Mouse (Mus musculus): ENCODE results near the gene Sympk. TPM values are rescaled to one million over a fixed set of nuclear protein-coding genes. Genes with fewer than 3 reads are reported as not detected.

Gene Sympk
- total and polyA plus RNA-seq, 3 experiments = 122 to 226 TPM; not detected in 1

GRCm38 (mm10) chr7:19086042-19086441 is 61.9 kb downstream of the Sympk start:
- TF ChIP-seq ETS1 (IDR thresholded peaks at IDR 0.05; ENCODE audit: low read depth, low read length) = 0 out of 2 replicates have a peak, but pooled peaks have one; percentile 8
- TF ChIP-seq USF1 (IDR thresholded peaks at IDR 0.05; ENCODE audit: low read depth, low read length) = peak; percentile 82
- peak; percentile 48; the same call in 1 of the 2 replicates for TF ChIP-seq MXI1 (IDR thresholded peaks at IDR 0.05; ENCODE audit: low read depth, low read length)
- no peak for TF ChIP-seq TCF12 (IDR thresholded peaks at IDR 0.05; ENCODE audit: low read depth, low read length)
- peak; percentile 95 for TF ChIP-seq BHLHE40 (IDR thresholded peaks at IDR 0.05; ENCODE audit: borderline replicate concordance, low read depth, low read length)
- 0 out of 2 replicates have a peak, but pooled peaks have one; percentile 5 for TF ChIP-seq GATA1 (IDR thresholded peaks at IDR 0.05; ENCODE audit: low read depth, low read length)
- Histone ChIP-seq H3K36me3 (ENCODE audit: control insufficient read depth in 1 of 2, insufficient read depth in 2 of 2, low read length in 2 of 2) (peaks cover 0 to 8% of the 10 kb centered on the region in 2 experiments; a peak in 2 of 4 replicates), H3K4me3 (ENCODE audit: control insufficient read depth in 1 of 2, insufficient read depth in 1 of 2, low read depth in 2 of 2, low read length in 2 of 2) (no peak overlapping the region), H3K9me3 (replicated peaks; ENCODE audit: insufficient read depth, low read length) (no peaks in the 10 kb centered on the region), H3K9ac (ENCODE audit: control insufficient read depth, low read depth, low read length, poor library complexity, severe bottlenecking) (no peak overlapping the region), H3K79me2 (ENCODE audit: control insufficient read depth, insufficient read depth, low read length, poor library complexity) (no peaks in the 10 kb centered on the region), H3K4me1 (ENCODE audit: control insufficient read depth in 1 of 2, insufficient read depth in 2 of 2, low read length in 2 of 2) (peaks cover 5 to 14% of the 10 kb centered on the region in 2 experiments), H3K27ac (ENCODE audit: control insufficient read depth, low read depth, low read length) (no peak overlapping the region), H3K27me3 (ENCODE audit: control insufficient read depth in 1 of 2, insufficient read depth in 2 of 2, low read length in 2 of 2) (no peaks in the 10 kb centered on the region)
- DNase-seq (ENCODE audit: low read depth, low spot score) = peak; percentile 89

DNA sequence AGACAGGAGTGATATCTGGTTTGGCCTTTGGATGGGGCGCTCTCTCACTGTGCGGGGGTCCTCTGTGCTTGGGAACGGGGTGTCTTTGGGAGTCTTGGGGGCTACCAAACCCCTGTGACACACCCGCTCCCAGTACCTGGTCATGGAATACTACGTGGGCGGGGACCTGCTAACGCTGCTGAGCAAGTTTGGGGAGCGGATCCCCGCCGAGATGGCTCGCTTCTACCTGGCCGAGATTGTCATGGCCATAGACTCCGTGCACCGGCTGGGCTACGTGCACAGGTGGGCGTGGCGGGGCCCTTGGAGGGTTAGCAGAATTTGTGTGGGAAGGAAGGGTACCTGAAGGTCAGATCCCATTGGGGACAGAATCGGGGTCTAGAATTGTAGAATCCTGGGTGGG is 62.6 kb downstream of the Sympk start:
- Histone ChIP-seq H3K36me3 (ENCODE audit: control insufficient read depth in 1 of 2, insufficient read depth in 2 of 2, low read length in 2 of 2) (peaks cover 0 to 8% of the 10 kb centered on the region in 2 experiments; a peak in 2 of 4 replicates), H3K4me1 (ENCODE audit: control insufficient read depth in 1 of 2, insufficient read depth in 2 of 2, low read length in 2 of 2) (peaks cover 5 to 14% of the 10 kb centered on the region in 2 experiments), H3K27me3 (ENCODE audit: control insufficient read depth in 1 of 2, insufficient read depth in 2 of 2, low read length in 2 of 2) (no peaks in the 10 kb centered on the region)

GRCm38 (mm10) chr7:19088813-19089212 is 64.6 kb downstream of the Sympk start:
- Histone ChIP-seq H3K27ac (ENCODE audit: control insufficient read depth, low read depth, low read length) (no peak overlapping the region), H3K4me3 (ENCODE audit: control insufficient read depth in 1 of 2, insufficient read depth in 1 of 2, low read depth in 2 of 2, low read length in 2 of 2) (no peak overlapping the region), H3K36me3 (ENCODE audit: control insufficient read depth in 1 of 2, insufficient read depth in 2 of 2, low read length in 2 of 2) (peaks cover 0 to 8% of the 10 kb centered on the region in 2 experiments; a peak in 2 of 4 replicates), H3K4me1 (ENCODE audit: control insufficient read depth in 1 of 2, insufficient read depth in 2 of 2, low read length in 2 of 2) (peaks cover 5 to 17% of the 10 kb centered on the region in 2 experiments), H3K9me3 (replicated peaks; ENCODE audit: insufficient read depth, low read length) (no peaks in the 10 kb centered on the region), H3K79me2 (ENCODE audit: control insufficient read depth, insufficient read depth, low read length, poor library complexity) (no peaks in the 10 kb centered on the region), H3K27me3 (ENCODE audit: control insufficient read depth in 1 of 2, insufficient read depth in 2 of 2, low read length in 2 of 2) (no peaks in the 10 kb centered on the region), H3K9ac (ENCODE audit: control insufficient read depth, low read depth, low read length, poor library complexity, severe bottlenecking) (no peak overlapping the region)
- DNase-seq (ENCODE audit: low read depth, low spot score) = peak; percentile 66
- peak; percentile 57 for TF ChIP-seq SMC3 (IDR thresholded peaks at IDR 0.05; ENCODE audit: low read depth, low read length)
- peak; percentile 40 for TF ChIP-seq RAD21 (IDR thresholded peaks at IDR 0.05; ENCODE audit: low read depth, low read length)
- TF ChIP-seq ZC3H11A (IDR thresholded peaks at IDR 0.05; ENCODE audit: low read depth, low read length) = peak; percentile 6; the same call in 1 of the 2 replicates
- no peak for TF ChIP-seq MYB (IDR thresholded peaks at IDR 0.05; ENCODE audit: low read depth, low read length)
- TF ChIP-seq CTCF (IDR thresholded peaks at IDR 0.05 in 2 of 3, conservative IDR thresholded peaks at IDR 0.05 in 1 of 3; ENCODE audit: control insufficient read depth in 1 of 3, insufficient read depth in 1 of 3, low read depth in 2 of 3, low read length in 3 of 3, poor library complexity in 1 of 3, severe bottlenecking in 1 of 3) = peak; percentile 75 to 86 (median 81)

More for the DNA sequence above, 62.6 kb downstream of the Sympk start:
- Histone ChIP-seq H3K9ac (ENCODE audit: control insufficient read depth, low read depth, low read length, poor library complexity, severe bottlenecking) (no peak overlapping the region), H3K4me3 (ENCODE audit: control insufficient read depth in 1 of 2, insufficient read depth in 1 of 2, low read depth in 2 of 2, low read length in 2 of 2) (no peak overlapping the region), H3K9me3 (replicated peaks; ENCODE audit: insufficient read depth, low read length) (no peaks in the 10 kb centered on the region), H3K27ac (ENCODE audit: control insufficient read depth, low read depth, low read length) (no peak overlapping the region), H3K79me2 (ENCODE audit: control insufficient read depth, insufficient read depth, low read length, poor library complexity) (no peaks in the 10 kb centered on the region)
- TF ChIP-seq ZNF384 (IDR thresholded peaks at IDR 0.05; ENCODE audit: low read depth, low read length) (no peak), CHD2 (IDR thresholded peaks at IDR 0.05; ENCODE audit: low read length) (no peak), CTCF (IDR thresholded peaks at IDR 0.05 in 2 of 3, conservative IDR thresholded peaks at IDR 0.05 in 1 of 3; ENCODE audit: control insufficient read depth in 1 of 3, insufficient read depth in 1 of 3, low read depth in 2 of 3, low read length in 3 of 3, poor library complexity in 1 of 3, severe bottlenecking in 1 of 3) (no peak), MAZ (IDR thresholded peaks at IDR 0.05; ENCODE audit: low read depth, low read length) (no peak), HCFC1 (IDR thresholded peaks at IDR 0.05; ENCODE audit: low read depth, low read length) (no peak), KAT2A (conservative IDR thresholded peaks at IDR 0.05; ENCODE audit: low read depth, low read length) (no peak), ELF1 (IDR thresholded peaks at IDR 0.05; ENCODE audit: low read depth, low read length) (no peak), TCF12 (IDR thresholded peaks at IDR 0.05; ENCODE audit: low read depth, low read length) (no peak), MAX (IDR thresholded peaks at IDR 0.05; ENCODE audit: low read length) (no peak), CHD1 (IDR thresholded peaks at IDR 0.05; ENCODE audit: low read depth, low read length) (no peak), POLR2AphosphoS5 (IDR thresholded peaks at IDR 0.05; ENCODE audit: borderline replicate concordance, low read depth, low read length) (no peak), JUND (IDR thresholded peaks at IDR 0.05; ENCODE audit: low read depth, low read length) (no peak), TBP (IDR thresholded peaks at IDR 0.05; ENCODE audit: low read depth, low read length) (no peak), MYC (IDR thresholded peaks at IDR 0.05; ENCODE audit: low read depth, low read length) (no peak), RCOR1 (IDR thresholded peaks at IDR 0.05; ENCODE audit: low read depth, low read length) (no peak), SMC3 (IDR thresholded peaks at IDR 0.05; ENCODE audit: low read depth, low read length) (no peak), NRF1 (IDR thresholded peaks at IDR 0.05; ENCODE audit: insufficient read depth, low read depth, low read length, poor library complexity, severe bottlenecking) (no peak), ETS1 (IDR thresholded peaks at IDR 0.05; ENCODE audit: low read depth, low read length) (no peak), RAD21 (IDR thresholded peaks at IDR 0.05; ENCODE audit: low read depth, low read length) (no peak)
- no peak for DNase-seq (ENCODE audit: low read depth, low spot score)

Data from MEL (cell line).